In the genomic region with DNA sequence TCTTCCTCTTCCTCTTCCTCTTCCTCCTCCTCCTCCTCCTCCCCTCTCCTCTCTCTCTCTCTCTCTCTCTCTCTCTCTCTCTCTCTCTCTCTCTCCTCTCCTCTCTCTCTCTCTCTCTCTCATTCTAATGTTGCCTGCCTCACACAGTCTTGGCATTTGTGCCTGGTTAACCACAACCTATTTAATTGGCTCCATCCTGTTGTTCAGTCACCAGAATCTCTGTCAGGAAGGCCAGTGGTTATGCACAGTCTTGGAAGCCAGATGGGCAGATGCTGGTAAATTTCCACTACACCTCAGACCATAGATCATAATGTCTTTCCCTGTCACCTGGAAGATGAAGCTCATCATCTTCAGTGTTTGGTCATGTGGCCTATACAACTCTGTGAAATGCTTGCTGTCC, we compare ENCODE assay signal across 22 mouse cellular contexts. TPM values are rescaled to one million over a fixed set of nuclear protein-coding genes. Genes with fewer than 3 reads are reported as not detected.
"Had no signal": no experiment of that assay in that cellular context is flagged by ENCODE, and none has a peak within 500 bp of the region (broad histone marks: within the 10 kb centered on the region; RNA-seq: fewer than 3 reads in every experiment).

No protein-coding gene starts in this region.

- H3K9me3 ChIP-seq: limb, embryonic 12.5 days; liver, embryonic 13.5 days; lung, embryonic 15.5 days; megakaryocyte, embryonic 14.5 days; midbrain, embryonic 15.5 days had no signal

- DNase-seq: kidney, postnatal 36 days; layer of hippocampus, adult 9-11 months; layer of hippocampus, postnatal 36 days; liver; liver, embryonic 13.5 days; liver, postnatal 0 days; lung, postnatal 14 days; right cerebral cortex, adult 18-20 months; right cerebral cortex, postnatal 25 days; thymus, postnatal 4 days had no signal

- H3K9ac ChIP-seq: limb, embryonic 12.5 days; liver, embryonic 13.5 days; liver, postnatal 0 days; lung, embryonic 15.5 days; midbrain, embryonic 15.5 days had no signal

- H3K4me1 ChIP-seq: limb, embryonic 12.5 days; liver, embryonic 13.5 days; lung, embryonic 15.5 days; midbrain, embryonic 15.5 days had no signal

- H3K27me3 ChIP-seq: limb, embryonic 12.5 days; lung, embryonic 15.5 days; midbrain, embryonic 15.5 days had no signal

- H3K27ac ChIP-seq: kidney, postnatal 0 days; limb, embryonic 12.5 days; liver, embryonic 13.5 days; lung, embryonic 15.5 days; midbrain, embryonic 15.5 days; stomach, postnatal 0 days had no signal

- H3K36me3 ChIP-seq: limb, embryonic 12.5 days; liver, embryonic 13.5 days; lung, embryonic 15.5 days; midbrain, embryonic 15.5 days had no signal

- H3K4me3 ChIP-seq: limb, embryonic 12.5 days; liver, embryonic 13.5 days; lung, embryonic 15.5 days; midbrain, embryonic 15.5 days had no signal

- H3K4me2 ChIP-seq: limb, embryonic 12.5 days; liver, embryonic 13.5 days; lung, embryonic 15.5 days; midbrain, embryonic 11.5 days; midbrain, embryonic 15.5 days had no signal

RNA-seq across cellular contexts. Expression of a gene that starts 11.6 kb away (rescaled TPM):
- total RNA-seq: layer of hippocampus, postnatal 36 days; left cerebral cortex, postnatal 25 days had no signal
- polyA plus RNA-seq: kidney, postnatal 0 days; limb, embryonic 12.5 days; liver, embryonic 13.5 days; liver, postnatal 0 days; macrophage; midbrain, embryonic 11.5 days; small intestine, adult 2 months; stomach, postnatal 0 days had no signal

RNA-seq across cellular contexts. Expression of a gene that starts 18.7 kb away (rescaled TPM):
- total RNA-seq: layer of hippocampus, adult 18-20 months; layer of hippocampus, postnatal 36 days; left cerebral cortex, adult 8-10 months; left cerebral cortex, postnatal 25 days had no signal
- polyA plus RNA-seq: limb, embryonic 12.5 days had no signal
